Mouse (Mus musculus) kidney, embryonic 16.5 days (tissue): ENCODE measurements around the gene Cth. TPM values are rescaled to one million over a fixed set of nuclear protein-coding genes. Genes with fewer than 3 reads are reported as not detected.

ENCODE experiments used
- ATAC-seq: fragments of 200-750 bp; cut with Nextera tagmentation; 2 replicates; pipeline ENCODE4 v1.8.0; 2017; ENCODE audit warnings: moderate TSS enrichment; ENCODE audit not compliant: low FRiP score, low TSS enrichment
- H3K27ac ChIP-seq: fragments of 300-500 bp; sonication (generic); 2 replicates; pipeline ENCODE4 v1.5.1; 2014; ENCODE audit warnings: low read length
- H3K27me3 ChIP-seq: fragments of 300-500 bp; sonication (generic); 2 replicates; pipeline ENCODE4 v1.6.1; 2014; ENCODE audit warnings: low read length, control low read depth, mixed read lengths; ENCODE audit not compliant: insufficient read depth
- H3K36me3 ChIP-seq: fragments of 300-500 bp; sonication (generic); 2 replicates; pipeline ENCODE4 v1.6.1; 2014; ENCODE audit warnings: low read length, control low read depth, mixed read lengths; ENCODE audit not compliant: insufficient read depth
- H3K4me1 ChIP-seq: fragments of 300-500 bp; sonication (generic); 2 replicates; pipeline ENCODE4 v1.6.1; 2014; ENCODE audit warnings: low read length, control low read depth, mixed read lengths; ENCODE audit not compliant: insufficient read depth
- H3K4me2 ChIP-seq: fragments of 300-500 bp; sonication (generic); replicated peaks from 2 replicates; pipeline ENCODE4 v1.6.1; 2014; ENCODE audit warnings: low read depth, low read length
- H3K4me3 ChIP-seq: fragments of 300-500 bp; sonication (generic); 2 replicates; pipeline ENCODE4 v1.5.1; 2014; ENCODE audit warnings: mild to moderate bottlenecking, low read length
- H3K9ac ChIP-seq: fragments of 300-500 bp; sonication (generic); replicated peaks from 2 replicates; pipeline ENCODE4 v1.6.1; 2014; ENCODE audit warnings: low read length
- H3K9me3 ChIP-seq: fragments of 300-500 bp; sonication (generic); 2 replicates; pipeline ENCODE4 v1.6.1; 2016; ENCODE audit warnings: low read length, control low read depth
- WGBS: fragments of 180-500 bp; shearing (Covaris S2); extraction: QIAGEN DNeasy Blood & Tissue Kit; methylation state at CpG from one replicate; pipeline ENCODE4 v1.1.7; 2014; 5-methylcytosine and 5-hydroxymethylcytosine counted together
- polyA plus RNA-seq: library from polyadenylated mRNA; unstranded; fragments of >200 nt; fragmentation: Nextera tagmentation; extraction: Ambion mirVana; gene quantifications from 2 replicates; pipeline ENCODE4 v1.2.1, GENCODE M21; 2015

Cth gene
- polyA plus RNA-seq, 1 experiment from 2014 or later = 58.2 TPM

DNA sequence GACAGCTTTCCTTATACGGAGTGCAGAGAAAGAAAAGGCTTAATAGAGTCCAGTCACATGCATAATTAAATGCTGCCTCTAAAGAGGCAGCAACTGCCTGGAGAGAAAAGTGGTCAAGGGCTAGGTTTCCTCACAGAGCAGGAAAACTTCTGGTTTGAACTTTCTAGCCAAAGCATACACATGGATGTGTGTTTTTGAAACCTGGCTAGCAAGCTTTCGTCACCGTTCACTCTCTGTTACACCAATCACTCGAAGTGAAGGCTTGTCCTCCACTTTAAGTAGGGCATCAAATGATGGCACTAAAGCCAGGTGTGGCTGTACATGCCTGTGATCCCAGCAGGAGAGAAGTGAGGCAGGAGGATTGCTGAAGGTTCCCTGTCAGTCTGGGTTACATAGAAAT is 41.8 kb downstream of the Cth start:
- WGBS = 77% methylated on average over 4 of the region's 4 CpGs
- H3K27me3 ChIP-seq = no peaks in the 10 kb centered on the region
- no peak overlapping the region for H3K27ac ChIP-seq
- ATAC-seq = no peak
- H3K4me1 ChIP-seq = no peaks in the 10 kb centered on the region
- no peak overlapping the region for H3K9ac ChIP-seq
- H3K36me3 ChIP-seq = no peaks in the 10 kb centered on the region
- no peaks in the 10 kb centered on the region for H3K9me3 ChIP-seq
- no peak overlapping the region for H3K4me3 ChIP-seq
- H3K4me2 ChIP-seq = no peak overlapping the region

- Histone ChIP-seq H3K9ac (no peak overlapping the region), H3K4me1 (no peaks in the 10 kb centered on the region), H3K9me3 (no peaks in the 10 kb centered on the region), H3K36me3 (no peaks in the 10 kb centered on the region), H3K27me3 (no peaks in the 10 kb centered on the region), H3K4me3 (no peak overlapping the region), H3K4me2 (no peak overlapping the region), H3K27ac (no peak overlapping the region)
- no peak for ATAC-seq
- 92% methylated on average over 3 of the region's 3 CpGs for WGBS
Observed at GRCm38 (mm10) chr3:157881992-157882391, 42.9 kb downstream of the Cth start.

DNA sequence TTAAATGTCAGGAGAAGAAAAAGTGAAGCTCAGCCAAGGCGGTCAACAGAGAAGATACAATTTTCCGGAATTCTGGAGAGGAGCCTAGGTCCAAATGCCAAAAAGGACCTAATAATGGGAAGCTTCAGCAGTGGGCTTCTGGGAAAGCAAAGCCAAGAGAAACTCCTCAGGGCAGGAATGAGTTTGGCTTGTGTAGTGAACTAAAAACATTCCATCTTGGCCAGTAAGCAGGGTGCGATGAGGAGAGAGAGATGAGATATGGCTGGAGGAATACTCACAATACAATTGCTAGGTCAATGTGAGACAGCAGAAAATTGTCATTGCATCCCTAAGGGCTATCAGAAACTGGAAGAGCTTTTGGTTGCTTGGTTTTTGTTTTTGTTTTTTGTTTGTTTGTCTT is 43.9 kb downstream of the Cth start:
- WGBS = 91% methylated on average over 3 of the region's 3 CpGs
- no peak overlapping the region for H3K4me3 ChIP-seq
- no peaks in the 10 kb centered on the region for H3K9me3 ChIP-seq
- H3K4me2 ChIP-seq = no peak overlapping the region
- no peaks in the 10 kb centered on the region for H3K27me3 ChIP-seq
- no peak overlapping the region for H3K27ac ChIP-seq
- H3K9ac ChIP-seq = no peak overlapping the region
- ATAC-seq = no peak
- no peaks in the 10 kb centered on the region for H3K4me1 ChIP-seq
- H3K36me3 ChIP-seq = no peaks in the 10 kb centered on the region

GRCm38 (mm10) chr3:157877847-157878246 is 47.0 kb downstream of the Cth start:
- Histone ChIP-seq H3K27ac (no peak overlapping the region), H3K4me3 (no peak overlapping the region), H3K4me2 (no peak overlapping the region), H3K9me3 (no peaks in the 10 kb centered on the region), H3K4me1 (no peaks in the 10 kb centered on the region), H3K27me3 (no peaks in the 10 kb centered on the region), H3K36me3 (no peaks in the 10 kb centered on the region), H3K9ac (no peak overlapping the region)
- ATAC-seq = no peak

DNA sequence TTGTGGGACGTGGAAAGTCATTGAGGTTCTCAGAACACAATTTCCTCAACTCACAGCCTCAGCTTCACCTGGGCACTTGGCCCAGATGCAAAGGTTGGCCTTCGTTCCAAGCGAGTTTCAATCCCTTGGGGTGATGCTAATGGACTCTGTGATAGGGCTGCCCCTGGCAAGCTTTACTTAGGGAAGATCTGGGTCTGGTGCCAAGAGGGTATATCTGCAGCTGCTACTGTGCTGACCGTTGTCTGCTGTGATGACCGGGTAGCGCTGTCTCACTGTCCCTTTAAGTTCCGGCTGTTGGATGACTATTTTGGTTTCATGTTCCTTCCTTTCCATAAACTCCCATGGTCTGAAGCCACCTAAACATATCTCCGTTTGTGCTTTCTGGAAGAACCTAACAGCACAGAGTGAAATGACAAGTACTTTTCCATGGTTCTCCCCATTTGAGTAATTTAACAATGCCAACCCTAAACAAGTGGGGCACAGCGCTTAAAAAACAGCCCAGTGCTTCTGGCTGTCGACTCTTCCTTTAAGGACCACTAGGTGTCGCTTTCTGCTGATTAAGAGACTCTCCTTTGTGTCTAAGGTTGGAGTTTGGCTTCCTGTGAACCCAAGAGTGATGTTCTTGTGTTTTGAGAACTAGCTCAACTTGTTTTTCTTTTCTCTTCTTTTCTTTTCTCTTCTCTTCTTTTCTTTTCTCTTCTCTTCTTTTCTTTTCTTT is 48.3 kb downstream of the Cth start:
- H3K4me2 ChIP-seq = no peak overlapping the region
- H3K36me3 ChIP-seq = no peaks in the 10 kb centered on the region
- peak; percentile 78; the same call in 1 of the 2 replicates for ATAC-seq
- no peaks in the 10 kb centered on the region for H3K4me1 ChIP-seq
- H3K9me3 ChIP-seq = no peaks in the 10 kb centered on the region
- H3K27ac ChIP-seq = no peak overlapping the region
- H3K9ac ChIP-seq = no peak overlapping the region
- H3K27me3 ChIP-seq = no peaks in the 10 kb centered on the region
- no peak overlapping the region for H3K4me3 ChIP-seq
- 48% methylated on average over 11 of the region's 11 CpGs for WGBS

DNA sequence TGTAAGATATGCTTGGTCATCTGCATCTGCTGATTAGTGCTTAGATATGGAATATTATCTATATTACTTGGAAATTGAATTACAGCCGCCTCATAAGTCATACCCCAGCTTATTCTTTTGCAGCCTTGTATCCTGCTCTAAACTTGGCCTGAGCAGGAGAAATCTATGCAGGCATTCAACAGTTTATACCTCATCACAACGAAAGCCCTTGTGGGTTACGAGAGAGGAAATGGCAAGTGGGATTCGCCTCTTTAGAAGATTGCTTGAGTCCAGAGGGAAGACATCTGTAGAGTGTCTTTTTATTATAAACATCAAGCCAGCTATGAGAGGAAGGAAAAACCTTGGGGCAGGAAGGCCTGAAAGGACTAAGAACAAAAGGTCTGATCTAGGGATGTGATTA is 52.0 kb downstream of the Cth start:
- Histone ChIP-seq H3K27me3 (no peaks in the 10 kb centered on the region), H3K4me2 (no peak overlapping the region), H3K27ac (no peak overlapping the region), H3K9me3 (no peaks in the 10 kb centered on the region), H3K36me3 (no peaks in the 10 kb centered on the region), H3K9ac (no peak overlapping the region), H3K4me1 (no peaks in the 10 kb centered on the region), H3K4me3 (no peak overlapping the region)
- 77% methylated on average over 4 of the region's 4 CpGs for WGBS
- no peak for ATAC-seq

- no peak overlapping the region for H3K4me2 ChIP-seq
- no peak overlapping the region for H3K4me3 ChIP-seq
- no peaks in the 10 kb centered on the region for H3K4me1 ChIP-seq
- ATAC-seq = no peak
- H3K9ac ChIP-seq = no peak overlapping the region
- H3K36me3 ChIP-seq = no peaks in the 10 kb centered on the region
- H3K9me3 ChIP-seq = no peaks in the 10 kb centered on the region
- 77% methylated on average over 2 of the region's 2 CpGs for WGBS
- H3K27me3 ChIP-seq = no peaks in the 10 kb centered on the region
- H3K27ac ChIP-seq = no peak overlapping the region
Observed at GRCm38 (mm10) chr3:157867836-157868235, 57.0 kb downstream of the Cth start.

DNA sequence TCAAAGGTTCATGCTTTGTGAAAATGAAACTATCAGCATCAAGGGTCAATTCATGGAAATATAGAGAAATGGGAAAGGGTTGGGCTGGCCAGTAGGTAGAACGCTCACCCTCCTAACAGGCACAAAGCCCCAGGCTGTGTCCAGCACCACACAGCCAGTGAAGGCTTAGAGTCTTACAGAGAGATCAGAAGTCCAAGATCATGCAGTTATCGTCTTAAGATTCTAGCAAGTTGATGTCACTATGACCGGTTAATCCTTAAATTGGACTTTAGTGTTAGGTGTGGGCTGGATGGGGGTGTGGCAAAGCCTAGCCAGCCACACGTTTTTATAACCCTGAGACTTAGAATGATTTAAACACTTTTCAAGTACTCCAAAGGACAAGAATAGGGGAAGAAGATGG is 58.6 kb downstream of the Cth start:
- H3K4me3 ChIP-seq = no peak overlapping the region
- no peaks in the 10 kb centered on the region for H3K36me3 ChIP-seq
- WGBS = 37% methylated on average over 4 of the region's 4 CpGs
- no peak overlapping the region for H3K4me2 ChIP-seq
- H3K9me3 ChIP-seq = no peaks in the 10 kb centered on the region
- H3K9ac ChIP-seq = no peak overlapping the region
- no peak for ATAC-seq
- H3K27ac ChIP-seq = no peak overlapping the region
- no peaks in the 10 kb centered on the region for H3K27me3 ChIP-seq
- no peaks in the 10 kb centered on the region for H3K4me1 ChIP-seq

DNA sequence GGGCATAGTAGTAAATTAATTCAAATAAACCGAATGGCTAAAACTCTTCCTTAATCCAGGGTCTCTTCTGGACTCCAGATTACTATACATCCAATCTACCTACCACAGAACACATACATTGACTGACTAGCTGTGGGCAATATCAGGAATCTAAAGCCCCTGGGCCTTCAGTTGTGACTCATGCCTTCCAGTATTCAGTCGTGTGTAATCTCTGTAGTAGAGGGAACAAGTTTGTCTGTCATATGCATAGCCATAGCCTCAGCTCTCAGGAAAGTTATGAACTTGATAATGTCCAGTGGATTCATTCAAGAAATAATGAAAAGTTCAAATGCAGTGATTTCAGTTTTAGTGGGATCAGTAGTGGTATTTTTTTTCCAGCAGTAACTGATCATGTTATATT is 59.0 kb downstream of the Cth start:
- Histone ChIP-seq H3K9ac (no peak overlapping the region), H3K4me2 (no peak overlapping the region), H3K4me3 (no peak overlapping the region), H3K4me1 (no peaks in the 10 kb centered on the region), H3K27me3 (no peaks in the 10 kb centered on the region), H3K27ac (no peak overlapping the region), H3K9me3 (no peaks in the 10 kb centered on the region), H3K36me3 (no peaks in the 10 kb centered on the region)
- 84% methylated on average over 2 of the region's 2 CpGs for WGBS
- ATAC-seq = no peak

DNA sequence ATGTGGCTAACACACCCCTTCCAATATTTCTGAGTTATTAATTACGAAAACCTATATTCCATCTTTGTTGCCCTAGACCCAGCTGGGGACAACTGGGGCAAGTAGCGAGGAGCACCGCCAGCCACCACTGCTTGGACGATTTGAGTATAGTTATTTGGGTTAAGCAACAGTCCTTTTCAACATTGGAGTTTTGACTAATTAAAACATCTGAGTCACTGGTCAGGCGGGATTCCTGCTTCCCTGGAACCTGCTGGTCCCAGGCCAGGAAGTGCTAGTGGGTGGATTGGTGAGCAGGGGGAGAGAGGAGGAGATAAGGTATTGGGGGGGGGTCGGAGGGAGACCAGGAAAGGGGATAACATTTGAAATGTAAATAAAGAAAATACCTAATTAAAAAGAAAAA is 59.4 kb downstream of the Cth start:
- 75% methylated on average over 6 of the region's 6 CpGs for WGBS
- no peaks in the 10 kb centered on the region for H3K4me1 ChIP-seq
- no peaks in the 10 kb centered on the region for H3K36me3 ChIP-seq
- H3K27ac ChIP-seq = no peak overlapping the region
- ATAC-seq = no peak
- no peaks in the 10 kb centered on the region for H3K9me3 ChIP-seq
- no peak overlapping the region for H3K4me2 ChIP-seq
- H3K27me3 ChIP-seq = no peaks in the 10 kb centered on the region
- no peak overlapping the region for H3K9ac ChIP-seq
- no peak overlapping the region for H3K4me3 ChIP-seq
